Mouse (Mus musculus) neural tube, embryonic 10.5 days (tissue): ENCODE data around the gene Ankrd22.
"Not testable (repeated sequence)": the region's sequence is repeated elsewhere in the genome, so short reads cannot be mapped to it uniquely, and the experiment has no call there.

Source experiments
- DNase-seq: peaks from one replicate; pipeline ENCODE4 v3.0.0-alpha.2; 2017; ENCODE audit warnings: low spot score; ENCODE audit errors: extremely low spot score

Gene Ankrd22

DNA sequence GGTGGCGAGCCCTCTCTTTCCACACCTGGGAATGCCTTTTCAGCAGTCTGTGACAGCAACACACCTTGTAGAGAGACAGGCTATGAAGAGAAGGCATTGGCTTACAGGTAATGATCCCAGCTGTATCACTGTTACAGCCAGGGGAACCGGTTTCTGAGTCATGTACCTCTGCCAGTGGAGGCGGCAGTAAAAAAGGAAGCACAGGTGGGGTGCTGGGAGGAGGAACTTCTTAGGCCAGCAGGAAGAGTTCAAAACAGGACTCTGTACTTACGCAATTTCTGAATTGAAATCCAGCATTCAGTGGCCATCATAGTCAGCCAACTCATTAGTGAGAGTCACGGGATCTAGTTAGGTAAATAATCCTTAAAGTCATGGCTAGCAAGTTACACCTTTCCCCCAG lies at the start of gene Ankrd22:
Gene Ankrd22 (minus strand): TSS at position 163 of the 400 bp plus-strand sequence.
- DNase-seq, result no peak

DNA sequence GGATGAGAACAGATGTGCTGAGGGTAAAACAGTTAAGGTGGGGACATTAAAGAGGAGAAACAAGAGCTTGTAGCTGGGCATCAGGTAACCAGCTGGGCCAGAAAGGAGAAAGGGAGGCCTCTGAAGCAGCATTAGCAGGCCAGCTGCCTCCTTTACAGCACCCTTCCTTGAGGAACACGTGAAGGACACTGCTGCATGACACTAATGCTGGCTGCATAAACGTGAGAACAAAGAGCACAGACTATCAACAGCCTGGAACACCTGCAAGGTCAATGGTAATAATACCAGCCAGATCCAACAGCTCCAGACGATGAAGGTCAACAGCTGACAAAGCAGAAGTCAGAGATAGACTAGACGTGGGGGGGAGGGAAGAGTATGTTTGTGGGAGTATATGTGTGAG lies 48.3 kb upstream of the Ankrd22 start:
- no peak for DNase-seq

DNA sequence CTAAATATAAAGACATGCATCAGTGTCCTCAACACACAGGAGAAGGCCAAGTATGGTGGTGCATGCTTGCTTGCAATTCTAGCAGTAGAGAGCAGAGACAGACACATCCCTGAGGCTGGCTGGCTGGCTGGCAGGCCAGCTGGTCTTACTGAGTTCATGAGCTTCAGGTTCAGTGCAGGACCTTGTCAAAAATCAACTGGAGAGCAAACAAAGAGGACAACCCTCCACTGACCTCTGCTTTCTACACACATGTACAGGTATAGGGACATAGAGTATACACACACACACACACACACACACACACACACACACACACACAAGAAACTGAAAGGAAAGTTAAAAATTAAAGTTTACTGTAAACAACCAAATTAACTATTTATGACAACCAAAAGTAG lies 47.4 kb upstream of the Ankrd22 start:
- DNase-seq, result no peak

DNA sequence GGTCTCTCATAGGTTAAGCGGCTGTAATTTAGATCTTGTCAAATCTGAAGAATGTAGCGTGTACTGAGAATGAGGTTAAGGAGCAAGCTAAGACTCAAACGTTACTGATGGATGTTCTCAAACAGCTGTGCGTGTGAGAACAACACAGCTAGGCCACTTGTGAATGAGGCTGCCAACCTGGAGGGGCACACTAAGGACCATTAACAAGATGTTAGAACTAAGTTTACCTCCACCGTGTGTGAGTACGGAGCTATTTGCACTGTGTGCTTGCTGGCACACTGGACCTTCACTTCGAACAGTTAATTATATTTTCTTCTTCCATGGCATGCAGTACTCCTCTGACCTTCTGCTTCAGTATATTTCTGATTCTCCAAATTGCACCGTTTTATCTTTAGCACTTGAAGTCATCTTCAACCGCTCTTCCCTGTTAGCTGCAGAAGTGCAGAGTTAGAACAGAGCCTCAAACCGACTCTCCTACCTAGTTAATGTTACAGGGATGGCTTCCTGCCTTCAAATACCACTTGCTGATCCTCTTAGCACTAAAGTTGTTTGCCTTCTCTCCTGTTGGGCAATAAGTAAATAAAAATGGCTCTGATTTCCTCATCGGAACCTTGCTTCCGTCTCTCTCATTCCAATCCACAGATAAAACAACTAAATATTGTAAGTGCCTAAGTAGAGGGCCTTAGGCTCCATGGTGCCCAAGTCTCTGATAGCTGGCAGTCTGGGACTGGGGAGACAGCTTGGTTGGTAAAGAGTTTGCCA lies 46.8 kb upstream of the Ankrd22 start:
- no peak for DNase-seq

DNA sequence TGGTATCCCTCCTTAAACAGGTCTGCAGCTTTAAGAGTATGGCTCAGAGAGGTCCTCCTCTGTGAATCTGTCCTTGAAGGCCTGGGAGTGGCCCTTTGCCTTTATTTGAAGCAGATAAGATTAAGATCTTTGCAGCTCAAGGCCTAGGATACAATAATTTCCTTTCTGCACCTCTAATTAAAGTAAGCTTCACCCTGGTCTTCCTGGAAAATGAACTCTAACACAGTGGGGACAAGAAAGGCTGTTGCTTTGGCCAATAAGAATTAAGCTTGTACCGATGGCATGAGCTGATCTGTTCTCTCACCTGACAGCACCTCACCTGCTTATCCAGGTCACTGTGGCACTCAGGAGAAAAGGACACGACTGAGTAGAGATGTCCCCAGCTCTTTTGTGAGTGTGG lies 45.0 kb upstream of the Ankrd22 start:
- DNase-seq, result no peak

DNA sequence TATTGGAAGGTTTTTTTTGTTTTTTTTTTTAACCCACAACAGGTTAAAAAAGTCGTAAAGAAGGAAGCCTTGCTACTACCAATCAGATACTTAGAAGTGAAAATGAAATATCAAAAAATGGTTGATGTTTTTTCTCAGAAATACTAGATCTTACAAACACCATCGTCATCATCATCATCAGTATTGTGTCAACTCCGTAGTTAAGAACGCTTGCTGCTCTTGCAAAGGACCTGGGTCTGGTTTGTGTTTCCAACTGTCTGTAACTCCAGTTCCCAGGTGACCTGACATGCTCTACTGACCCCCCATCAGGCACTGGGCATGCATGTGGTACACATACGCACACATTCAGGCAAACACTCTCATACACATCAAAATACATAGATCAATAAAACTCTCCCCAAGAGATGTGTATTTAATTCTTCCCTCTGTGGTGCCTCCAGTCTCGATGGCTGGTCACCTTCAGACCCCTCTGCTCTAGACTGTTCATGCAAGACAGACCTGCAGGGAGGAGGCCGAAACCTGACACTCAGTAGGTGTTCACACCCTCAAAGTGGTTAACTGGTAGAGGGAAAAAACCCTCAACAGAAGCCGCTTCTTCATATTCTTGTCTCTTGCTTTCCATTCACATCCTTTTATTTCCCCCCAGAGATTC lies 44.2 kb upstream of the Ankrd22 start:
- DNase-seq, result no peak

DNA sequence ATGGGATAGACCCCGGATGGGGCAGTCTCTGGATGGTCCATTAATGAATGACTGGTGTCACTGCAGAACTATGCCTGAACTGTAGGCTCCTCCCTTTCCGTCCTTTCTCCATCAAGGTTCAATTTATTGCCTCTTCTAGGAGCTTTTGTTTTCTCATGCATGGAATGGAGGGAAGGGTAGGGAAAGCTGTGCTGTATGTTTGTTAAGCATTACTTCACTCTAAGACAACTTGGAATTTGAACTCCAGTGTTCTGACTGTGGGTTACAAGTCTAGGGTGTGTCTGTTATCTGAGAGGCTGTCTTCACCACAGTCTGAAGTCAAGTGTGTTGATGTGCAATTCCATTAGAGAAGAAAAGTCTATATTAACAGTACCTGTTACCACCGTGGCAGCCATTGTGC lies 43.2 kb upstream of the Ankrd22 start:
- no peak for DNase-seq

DNA sequence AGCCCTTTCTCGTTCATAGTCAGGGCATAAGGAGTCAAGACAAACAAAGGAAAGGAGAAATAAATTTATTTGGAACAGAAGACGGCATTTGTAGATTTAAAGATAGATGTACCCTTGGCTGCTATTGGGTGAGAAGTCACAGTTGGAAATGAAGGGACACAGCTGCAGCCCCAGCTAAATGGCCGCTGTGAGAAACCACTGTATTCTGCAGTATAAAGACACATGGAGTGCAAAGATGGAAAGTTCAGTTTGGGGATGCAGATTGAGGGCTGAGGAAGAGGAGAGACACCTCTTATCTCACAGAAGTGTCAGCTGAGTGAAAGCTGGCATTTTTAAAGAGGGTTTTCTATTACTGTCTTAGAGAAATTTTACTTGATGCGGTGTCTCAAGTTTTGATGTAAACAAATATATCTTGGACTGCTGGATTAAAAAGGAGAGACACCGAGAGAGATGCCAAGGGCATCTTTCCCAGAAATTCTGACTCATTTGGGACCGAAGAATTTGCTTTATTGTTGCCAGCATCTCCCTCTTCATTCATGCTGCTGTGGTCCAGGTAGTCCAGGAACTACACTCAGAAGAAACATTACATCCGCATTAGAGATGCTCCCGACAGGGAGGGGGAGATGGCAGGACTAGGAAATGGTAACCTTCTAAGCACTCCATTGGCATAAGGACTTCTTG lies 41.0 kb upstream of the Ankrd22 start:
- DNase-seq, result no peak

DNA sequence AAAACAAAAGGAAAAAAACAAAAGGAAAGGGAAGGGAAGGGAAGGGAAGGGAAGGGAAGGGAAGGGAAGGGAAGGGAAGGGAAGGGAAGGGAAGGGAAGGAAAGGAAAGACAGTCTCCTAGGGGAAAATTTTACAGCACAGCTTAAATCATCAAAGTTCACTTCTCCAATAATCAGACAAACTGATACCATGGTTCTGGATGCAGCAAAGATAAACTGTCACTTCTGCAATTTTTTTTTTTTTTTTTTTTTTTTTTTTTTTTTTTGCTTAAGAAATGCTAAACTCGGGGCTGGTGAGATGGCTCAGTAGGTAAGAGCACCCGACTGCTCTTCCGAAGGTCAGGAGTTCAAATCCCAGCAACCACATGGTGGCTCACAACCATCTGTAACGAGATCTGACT lies 40.3 kb upstream of the Ankrd22 start:
- not testable (repeated sequence) for DNase-seq

DNA sequence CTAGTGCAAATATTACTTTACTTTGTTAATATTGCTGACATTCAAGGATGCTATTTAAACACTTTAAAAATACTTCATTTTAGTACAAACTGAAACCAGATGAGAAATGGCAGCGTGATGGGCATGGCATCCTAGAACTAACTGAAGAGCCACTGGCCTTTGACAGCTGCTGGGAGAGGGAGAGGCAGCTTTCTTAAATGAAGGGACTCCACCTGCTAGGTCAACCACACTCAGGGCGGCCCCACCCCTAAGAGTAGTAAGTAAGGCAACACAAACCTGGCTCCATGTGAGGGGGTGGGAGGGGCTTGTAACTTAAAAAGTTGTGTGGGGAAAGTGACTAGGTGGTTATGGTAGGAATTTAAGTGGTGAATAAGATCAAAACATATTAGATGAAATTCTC lies 36.8 kb upstream of the Ankrd22 start:
- no peak for DNase-seq

DNA sequence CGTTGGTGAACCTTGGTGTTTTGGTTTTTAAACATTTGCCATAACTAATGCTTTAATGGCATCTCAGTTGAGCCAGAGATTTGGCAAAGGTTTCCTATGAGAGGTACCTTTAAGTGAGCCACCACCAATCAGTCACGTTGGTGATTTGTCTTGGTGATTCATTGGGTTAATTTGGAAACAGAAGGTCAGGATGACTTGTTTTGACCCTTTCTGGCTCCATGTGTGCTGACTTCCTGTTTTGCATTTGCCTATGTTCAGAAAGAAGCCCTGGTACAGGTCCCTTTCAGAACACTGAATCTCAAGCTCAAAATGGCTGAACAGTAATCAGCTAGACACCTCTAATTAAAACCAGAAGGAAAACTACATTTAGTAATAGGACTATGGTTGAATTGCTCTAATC lies 33.6 kb upstream of the Ankrd22 start:
- no peak for DNase-seq

DNA sequence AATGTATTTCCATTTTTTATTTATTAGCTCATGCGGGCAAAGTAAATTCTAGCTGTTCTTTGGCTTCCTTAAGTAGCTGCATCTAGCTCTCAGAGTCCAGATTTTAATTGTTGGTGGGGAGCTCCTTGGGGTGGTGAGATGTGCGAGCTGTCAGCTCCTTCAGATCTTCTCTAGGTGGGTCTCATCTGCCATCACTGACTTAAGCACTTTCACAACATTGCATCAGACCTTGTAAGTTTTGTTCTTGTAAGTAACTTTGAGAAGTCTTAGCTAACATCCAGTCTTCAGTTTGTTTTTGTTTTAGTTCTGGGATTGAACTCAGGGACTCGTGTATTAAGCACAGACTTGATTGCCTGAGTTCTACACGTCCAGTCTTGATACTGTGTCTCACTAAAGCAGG lies 33.0 kb upstream of the Ankrd22 start:
- no peak for DNase-seq

DNA sequence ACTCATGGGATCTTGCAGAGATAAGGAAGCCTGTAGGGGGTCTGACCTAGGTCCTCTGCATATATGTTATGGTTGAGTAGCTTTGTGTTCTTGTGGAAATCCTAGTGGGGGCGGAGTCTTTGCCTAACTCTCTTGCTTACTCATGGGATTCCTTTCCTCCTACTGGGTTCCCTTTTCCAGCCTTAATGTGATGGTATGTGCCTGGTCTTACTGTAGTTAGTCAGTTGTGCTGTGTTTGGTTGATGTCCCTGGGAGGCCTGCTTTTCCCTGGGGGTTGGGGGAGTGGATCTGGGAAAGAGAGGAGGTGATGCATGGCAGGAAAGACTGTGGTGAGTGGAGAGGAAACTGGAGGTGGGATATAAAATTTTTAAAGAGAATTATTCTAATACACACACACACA lies 32.2 kb upstream of the Ankrd22 start:
- no peak for DNase-seq

DNA sequence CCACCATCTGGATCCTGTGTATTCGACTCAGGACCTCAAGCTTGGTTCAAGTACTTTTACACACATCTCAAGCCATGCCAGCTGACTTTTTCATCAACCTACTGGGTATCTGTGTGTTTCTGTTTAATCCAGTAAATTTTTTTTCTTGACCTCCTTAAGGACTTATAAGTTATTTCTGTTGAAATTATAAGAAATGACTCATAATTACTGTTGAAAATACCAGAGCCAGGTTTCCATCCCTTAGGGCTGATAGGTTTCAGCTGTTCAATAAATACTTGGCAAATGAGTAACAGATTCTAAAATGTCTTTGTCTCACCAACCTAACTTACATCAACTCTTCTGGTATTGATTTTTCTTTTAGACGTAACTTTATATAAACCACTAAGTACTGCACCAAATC lies 29.2 kb upstream of the Ankrd22 start:
- DNase-seq, result no peak

DNA sequence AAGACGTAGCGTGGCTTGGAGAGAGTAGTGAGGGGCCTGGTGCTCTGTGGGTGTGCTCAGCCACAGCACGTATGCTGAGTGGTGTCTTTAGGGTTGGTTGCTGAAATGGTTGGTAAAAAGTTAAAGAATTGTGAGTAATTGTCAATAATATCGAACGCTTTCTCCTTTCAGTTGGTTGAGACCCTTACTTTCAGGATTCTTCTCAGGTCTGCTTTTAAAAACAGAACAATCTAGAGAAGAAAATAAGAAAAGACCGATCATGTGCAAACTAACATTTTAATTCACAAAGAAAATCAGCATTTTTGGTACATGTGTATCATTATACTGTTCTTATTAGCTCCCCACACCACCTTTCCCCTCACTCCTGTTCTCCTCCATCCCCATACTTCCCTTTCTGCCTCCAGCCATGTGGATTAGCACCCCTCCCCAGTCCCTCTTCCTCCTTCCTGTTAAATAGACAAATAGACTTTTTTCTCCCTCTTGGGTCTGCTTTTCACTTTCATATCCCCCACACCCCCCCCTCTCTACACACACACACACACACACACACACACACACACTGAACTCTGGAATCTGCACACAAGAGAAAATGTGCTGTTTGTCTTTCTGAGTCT lies 28.4 kb upstream of the Ankrd22 start:
- DNase-seq, result no peak

DNA sequence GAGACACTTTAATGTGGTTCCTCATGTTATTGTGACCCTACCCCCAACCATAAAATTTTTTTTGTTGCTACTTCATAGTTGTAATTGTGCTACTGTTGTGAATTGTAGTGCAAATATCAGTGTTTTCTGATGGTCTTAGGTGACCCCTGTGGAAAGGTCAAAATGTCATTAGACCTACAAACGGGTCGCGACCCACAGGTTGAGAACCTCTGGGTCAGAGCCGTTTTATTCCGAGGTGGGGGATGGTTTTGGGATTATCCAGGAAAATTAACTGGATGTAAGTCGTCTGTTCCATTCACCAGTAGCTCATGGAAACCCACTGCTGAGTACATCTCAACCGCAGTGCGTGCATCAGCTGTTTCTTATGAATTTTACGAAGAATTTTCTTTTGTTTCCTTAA lies 27.8 kb upstream of the Ankrd22 start:
- DNase-seq, result no peak

DNA sequence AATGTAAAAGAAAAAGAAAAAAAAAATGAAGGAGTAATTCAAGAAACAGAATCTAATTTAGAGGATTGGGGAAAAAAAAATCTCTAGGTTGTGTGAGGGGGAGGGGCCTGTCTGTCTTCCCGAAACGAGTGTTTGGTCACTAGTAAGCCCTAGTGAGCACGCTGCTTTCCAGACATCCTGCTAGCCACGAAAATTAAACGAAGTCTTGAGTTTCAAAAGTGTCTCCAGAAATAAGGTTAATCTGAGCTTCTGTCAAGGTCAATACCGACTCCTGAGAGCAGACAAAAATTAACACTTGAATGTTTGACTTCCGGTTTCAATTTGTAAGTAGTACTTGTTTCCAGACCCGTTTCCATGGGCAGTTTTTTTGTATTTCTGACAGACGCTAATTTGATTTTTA lies 27.3 kb upstream of the Ankrd22 start:
- DNase-seq, result peak; percentile 23

DNA sequence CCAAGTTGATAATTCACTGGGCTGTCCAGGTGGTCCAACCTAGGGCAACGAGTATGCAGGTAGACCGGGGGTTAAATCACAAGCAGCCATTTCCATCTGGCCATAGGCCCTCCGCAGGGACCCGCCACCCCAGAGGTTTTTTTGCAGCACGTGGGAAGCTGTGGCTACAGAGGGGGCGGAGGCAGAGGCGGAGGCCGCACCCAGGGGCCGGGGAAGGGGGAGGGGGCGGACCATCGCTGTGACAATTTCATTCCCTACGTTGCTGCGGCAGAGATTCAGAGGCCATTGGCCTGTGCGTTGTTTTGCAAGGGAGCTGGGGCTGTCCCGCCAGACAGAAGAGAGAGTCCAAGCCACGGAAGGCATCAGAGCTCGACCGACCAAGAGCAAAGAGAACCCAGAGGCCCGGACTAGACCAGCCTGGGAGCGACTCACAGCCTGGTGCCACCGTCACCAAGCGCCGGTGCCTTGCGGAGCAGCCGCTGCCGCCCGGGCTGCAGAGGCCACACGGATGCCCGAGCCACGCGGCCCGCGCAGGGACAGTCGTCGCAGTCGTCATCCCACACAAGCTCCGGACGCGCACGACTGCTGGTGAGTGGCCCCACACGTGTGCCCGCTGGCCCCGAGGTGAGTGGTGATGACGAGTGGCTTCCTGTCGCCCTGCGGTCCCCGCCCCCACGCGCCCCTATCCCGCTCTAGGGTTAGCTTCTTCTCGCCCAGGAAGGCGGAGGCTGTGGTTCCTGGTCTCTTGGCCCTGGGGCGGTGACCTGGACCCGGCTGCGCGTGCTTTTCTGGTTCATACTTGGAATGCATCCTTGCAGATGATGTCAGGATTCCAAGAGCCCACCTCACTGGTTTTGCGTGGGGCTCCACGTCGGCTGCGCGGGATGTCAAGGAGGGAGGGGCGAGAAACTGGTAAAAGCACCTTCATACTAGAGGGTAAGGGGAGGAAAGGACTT lies 26.4 kb upstream of the Ankrd22 start, which contains the start of gene Stambpl1:
Gene Stambpl1 (plus strand): TSS at position 222 of the 956 bp plus-strand sequence.
- peak; percentile 68 for DNase-seq

DNA sequence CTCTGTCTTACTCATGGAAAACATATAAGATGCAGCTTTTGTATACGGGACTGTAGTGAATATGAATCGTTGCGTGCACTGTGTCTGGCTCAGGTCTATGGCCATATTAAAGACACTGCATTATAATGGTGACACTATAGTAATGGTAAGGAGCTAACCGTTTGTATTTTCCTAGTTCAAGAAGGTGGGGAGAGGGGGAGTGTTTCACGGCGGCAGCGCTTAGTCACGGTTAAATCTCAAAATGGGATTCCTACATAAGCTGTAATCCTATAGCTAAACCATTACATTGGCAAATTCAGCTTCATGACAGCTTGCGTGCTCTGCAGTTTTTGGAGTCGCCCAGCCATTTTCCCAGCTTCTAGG lies 25.8 kb upstream of the Ankrd22 start:
- DNase-seq, result peak; percentile 14

DNA sequence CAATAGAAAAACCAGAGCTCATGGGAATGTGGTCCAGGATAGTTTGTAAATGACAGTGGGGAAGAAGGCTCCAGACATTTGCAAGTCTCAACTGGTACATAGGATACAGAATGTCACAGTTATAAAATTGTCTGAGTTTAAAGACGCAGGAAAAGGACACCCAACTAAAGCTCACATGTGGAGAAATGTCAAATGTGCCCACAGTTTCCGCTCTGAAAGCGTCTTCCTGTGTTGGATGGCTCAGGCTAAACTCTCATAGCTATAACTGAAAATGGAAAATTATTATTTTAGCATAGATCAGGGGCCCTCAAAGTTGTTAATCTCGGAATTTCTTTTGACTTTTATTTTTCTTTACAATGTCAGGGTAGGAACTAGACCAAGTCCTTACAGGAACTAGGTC lies 21.0 kb upstream of the Ankrd22 start:
- DNase-seq, result no peak

DNA sequence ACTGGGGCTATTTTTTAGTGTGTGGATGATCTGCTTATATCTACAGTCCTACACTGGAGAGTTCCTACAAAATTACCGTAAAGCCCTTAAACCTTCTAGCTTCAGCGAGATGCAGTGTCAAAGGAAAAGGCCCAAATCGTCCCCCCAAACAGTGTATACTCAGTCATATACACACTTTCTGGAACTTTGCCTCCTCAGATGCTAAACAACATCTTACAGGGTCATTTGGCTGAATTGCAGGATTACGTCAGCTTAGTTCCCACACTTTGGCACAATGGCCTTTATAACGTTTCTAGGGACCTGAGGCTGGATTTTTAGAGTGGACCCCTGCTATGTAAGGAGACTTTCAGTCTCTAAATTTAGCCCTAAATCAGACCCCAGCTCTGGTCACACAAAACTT lies 16.6 kb upstream of the Ankrd22 start:
- DNase-seq, result no peak
